Mouse (Mus musculus): Measurements from ENCODE around the gene Prkag3.

GRCm38 (mm10) chr1:74698353-74698752, 50.7 kb downstream of the Prkag3 start:
- TF ChIP-seq HCFC1 (IDR thresholded peaks at IDR 0.05; ENCODE audit: borderline replicate concordance, insufficient read depth, low read length) (no peak), ZNF384 (IDR thresholded peaks at IDR 0.05; ENCODE audit: low read depth, low read length) (no peak), CHD2 (IDR thresholded peaks at IDR 0.05; ENCODE audit: low read depth, low read length) (no peak), MAFK (IDR thresholded peaks at IDR 0.05; ENCODE audit: insufficient read depth, low read depth, low read length) (no peak)
